Mouse (Mus musculus) heart, postnatal 4 days (tissue): ENCODE results near the gene Pam. TPM values are rescaled to one million over a fixed set of nuclear protein-coding genes. Genes with fewer than 3 reads are reported as not detected.

ENCODE experiments used
- DNase-seq: peaks from one replicate; pipeline ENCODE4 v3.0.0; 2021
- total RNA-seq, 2 experiments: library from RNA; stranded (reverse); gene quantifications; 2 replicates each; pipeline ENCODE4 v1.2.3; 2021

The Pam gene
- total RNA-seq, 2 experiments from 2014 or later, result 888 to 905 TPM

DNA sequence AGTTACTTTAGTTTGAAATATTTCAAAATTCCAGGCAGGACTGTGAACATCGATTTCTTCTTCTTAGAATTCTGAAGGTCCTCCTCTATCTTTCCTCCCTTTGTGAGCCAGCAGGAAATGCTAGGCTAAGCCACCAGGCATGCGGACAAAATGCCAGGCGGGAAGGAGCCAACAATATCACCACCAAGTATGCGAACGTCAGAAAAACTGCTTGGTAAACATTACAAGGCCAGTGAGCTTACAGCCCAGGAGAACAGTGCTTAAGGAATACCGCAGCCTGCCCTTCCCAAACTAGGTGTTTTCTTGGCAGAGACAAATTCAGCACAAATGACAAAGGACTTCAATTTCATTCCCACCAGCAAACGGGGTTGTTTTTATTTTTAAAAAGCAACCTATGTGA is 15.8 kb downstream of the Pam start:
- DNase-seq, result peak; percentile 33

DNA sequence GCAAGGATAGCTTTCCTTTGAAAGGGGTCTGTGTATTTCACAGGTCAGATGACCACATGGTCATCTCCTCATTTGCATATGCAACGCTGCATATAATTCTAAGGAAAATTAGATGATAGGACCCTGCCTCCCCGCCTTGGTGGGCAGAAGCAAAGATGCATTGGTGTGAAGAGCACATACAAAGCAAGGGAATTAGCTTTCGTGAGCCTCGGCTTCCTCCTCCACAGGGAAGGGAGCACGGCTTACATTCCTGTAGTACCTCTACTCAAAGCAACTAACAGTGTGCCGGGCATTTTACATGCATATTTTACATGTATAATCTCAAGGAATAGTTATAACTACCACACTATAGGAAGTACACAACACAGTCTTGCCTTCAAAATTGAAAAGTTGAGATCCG is 16.7 kb downstream of the Pam start:
- no peak for DNase-seq

DNA sequence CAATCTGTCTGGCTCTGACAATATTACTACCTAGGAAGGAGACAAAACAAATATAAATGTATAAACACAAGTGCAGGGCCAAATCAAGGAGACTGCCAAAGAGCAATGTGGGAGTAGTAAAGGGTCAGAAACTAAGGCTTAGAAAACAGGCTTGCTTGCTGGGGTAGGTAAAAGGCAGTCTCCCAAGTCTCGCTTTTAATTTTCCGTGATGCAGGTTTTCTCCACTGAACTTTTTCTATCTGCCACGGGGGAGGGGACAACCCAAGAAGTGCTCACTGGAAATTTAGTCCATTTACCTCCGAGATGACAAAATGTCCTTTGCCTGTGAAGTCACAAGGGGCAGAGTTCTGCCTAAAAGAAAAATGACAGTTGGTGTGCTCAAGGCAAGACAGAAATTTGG is 21.6 kb downstream of the Pam start:
- no peak for DNase-seq

DNA sequence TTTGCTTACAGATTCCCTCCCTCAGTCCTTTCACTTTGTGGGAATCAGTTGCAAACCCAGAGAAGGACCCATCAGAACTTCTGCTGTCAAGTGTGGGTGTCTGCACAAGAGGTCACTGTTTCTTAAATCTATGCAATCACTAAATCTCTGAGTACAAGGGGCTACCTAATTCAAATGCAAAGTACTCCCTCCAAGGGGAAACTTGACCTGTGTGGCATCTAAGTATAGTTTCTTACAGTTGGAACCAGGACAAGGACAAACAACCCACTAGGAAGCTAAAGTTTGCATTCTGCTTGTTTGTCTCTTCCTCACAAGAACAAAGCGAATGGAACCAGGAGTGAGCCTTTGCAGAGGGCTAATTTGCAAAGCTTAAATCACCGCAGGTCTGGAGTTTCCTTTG is 22.3 kb downstream of the Pam start:
- no peak for DNase-seq

DNA sequence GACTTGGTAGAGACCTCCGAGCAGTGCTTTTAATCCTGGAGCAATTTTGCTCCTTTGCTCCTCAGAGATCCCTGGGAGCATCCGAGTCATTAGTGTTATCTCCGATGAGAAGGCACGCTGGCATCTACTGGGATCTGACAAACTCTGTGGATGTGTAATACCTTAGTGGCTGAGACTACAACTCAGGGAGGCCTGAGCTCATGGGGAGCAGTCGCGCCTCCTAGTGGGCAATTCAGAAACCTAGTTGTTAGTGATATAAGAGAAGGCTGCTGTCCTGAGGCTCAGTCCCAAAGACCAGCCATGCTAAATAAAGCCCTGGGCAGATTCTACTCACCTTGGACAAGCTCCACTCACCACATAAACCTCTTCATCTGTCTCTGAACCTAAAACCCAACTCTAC is 23.4 kb downstream of the Pam start:
- DNase-seq, result peak; percentile 51

DNA sequence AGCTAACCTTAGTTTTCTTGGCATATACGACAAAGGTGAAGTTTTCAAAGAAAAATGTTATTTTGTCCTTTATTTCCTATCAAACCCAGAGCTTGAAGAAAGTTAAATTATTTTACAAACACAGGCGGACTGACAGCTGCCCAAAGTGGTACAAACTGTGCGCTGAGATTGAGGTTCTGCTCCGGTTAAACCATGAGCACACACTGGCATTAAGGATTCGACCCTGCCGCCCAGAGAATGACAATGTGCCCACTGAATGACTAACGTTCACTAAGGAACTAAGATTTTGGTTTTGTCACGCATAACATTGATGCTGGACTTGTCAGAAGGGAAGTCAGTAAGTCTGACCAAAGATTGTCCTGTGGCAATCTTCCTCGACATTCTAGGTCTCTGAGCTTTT is 24.0 kb downstream of the Pam start:
- no peak for DNase-seq

DNA sequence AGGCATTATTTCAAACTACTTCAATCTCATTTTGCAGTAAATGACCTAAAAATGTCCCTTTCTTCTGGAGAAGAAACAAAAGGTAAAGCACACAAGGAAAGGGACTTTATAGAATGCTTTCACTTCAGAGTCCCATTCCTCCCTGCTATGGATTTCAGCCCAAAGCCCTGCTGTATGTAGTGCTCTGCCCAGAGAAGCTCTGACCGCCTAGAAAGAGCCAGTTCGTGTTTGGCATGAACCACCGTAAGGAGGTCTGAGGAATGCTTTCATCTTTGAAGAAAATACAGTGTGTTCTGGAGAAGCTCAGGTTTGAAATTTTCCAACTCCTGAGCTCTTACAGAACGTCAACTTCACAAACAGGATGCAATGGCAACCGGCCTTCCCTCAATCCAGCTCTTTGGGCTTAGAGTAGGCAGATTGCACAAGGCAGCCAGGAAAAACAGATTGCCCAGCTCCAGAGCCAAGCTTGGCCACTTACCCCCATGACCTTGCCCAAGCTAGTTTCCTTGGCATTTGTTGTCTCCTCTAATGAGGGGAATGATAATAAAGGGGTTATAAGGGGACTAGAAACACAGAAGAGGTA is 24.6 kb downstream of the Pam start:
- DNase-seq, result no peak

DNA sequence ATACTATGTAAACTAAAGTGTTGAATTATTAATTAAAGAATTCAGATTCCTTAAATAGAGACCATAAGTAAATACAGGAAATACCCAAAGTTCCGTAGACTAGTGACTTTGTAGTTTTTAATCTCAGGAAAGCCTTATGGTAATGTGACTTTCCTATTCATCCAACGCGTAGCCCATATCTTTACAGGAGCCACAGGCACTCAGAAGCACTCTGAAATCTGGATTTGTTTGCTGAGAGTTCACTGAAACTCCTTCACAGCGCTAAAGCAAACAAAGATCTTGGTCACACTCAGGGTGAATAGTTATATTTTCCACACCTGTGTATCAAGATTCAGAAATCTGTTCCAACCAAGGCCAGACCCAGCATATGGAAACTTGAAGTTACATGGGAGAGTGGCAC is 27.3 kb downstream of the Pam start:
- DNase-seq, result no peak

DNA sequence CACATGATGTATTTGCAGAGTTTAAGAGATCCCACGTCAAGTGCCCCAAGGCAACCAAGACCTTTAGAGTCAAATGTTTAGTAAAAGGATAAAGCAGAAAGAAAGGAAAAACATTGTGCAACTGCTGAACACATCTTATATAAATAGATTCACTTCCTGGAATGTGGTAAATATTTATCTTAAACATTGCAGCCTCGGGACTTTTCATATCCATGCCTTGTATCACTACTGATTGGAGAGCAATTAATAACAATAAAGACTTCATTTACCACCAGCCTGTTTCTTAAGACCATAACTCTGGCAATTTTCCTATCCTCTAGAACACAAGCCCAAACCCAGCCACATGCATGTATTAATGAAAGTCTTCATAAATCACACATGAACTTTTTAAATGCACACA is 33.4 kb downstream of the Pam start:
- DNase-seq, result no peak

DNA sequence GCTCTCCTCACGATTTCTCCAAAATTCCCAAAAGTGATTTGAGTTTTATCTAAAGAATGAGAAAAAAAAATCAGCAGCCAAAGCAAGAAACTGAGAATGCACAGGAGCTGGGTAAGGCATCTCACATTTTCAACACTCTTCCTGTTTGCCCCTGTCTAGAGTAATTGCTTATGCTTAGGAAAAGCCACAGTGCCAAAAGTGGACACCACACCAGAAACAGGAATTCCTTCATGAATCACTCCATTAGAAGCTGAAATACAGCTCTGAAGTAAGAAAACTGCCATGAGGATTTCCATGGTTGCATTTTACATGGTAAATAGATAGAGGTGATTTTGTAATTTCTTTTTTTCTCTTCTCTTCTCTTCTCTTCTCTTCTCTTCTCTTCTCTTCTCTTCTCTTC is 36.0 kb downstream of the Pam start:
- DNase-seq, result no peak

DNA sequence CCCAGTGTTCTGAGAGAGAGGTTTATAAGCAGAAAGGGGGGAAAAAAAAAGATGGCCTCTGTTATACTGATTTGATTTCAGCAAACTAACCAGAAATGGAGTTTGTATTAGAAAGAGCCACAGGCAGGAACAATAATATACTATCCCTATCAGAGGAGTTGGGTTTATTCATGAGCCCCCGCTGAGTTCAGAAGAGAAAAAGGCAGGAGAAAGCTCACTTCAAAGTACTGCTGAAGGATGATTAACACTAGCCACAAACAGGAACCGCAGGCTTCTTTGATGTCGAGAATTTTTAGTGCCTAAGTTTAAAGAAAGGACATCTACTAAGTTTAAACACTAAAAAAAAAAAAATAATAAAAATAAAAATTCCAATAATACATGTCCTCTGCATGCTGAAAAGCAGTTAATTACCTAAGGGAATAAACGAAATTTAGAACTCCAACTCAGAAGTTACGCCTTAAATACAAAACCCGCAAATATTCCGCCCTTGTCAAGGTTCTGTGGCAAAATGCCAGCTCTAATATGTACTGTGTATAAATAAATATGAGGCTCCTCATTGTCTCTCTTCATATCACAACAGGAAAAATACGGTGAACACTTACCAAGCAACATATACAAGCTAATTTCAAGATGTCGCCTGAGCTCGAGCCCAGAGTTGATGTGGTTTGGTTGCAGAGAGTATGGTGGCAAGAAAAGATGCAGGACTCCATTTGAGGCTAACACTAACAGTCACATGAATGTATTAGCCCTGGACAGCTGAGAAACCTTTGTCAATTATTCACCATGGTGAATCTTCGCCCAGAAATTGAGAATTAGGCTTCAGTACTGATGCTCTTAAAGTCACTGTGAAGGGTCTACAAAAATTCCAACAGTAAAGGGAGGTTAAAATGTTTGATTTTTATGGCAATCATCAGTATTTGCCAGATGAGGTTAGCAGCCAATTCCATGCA is 38.2 kb downstream of the Pam start:
- DNase-seq, result no peak

DNA sequence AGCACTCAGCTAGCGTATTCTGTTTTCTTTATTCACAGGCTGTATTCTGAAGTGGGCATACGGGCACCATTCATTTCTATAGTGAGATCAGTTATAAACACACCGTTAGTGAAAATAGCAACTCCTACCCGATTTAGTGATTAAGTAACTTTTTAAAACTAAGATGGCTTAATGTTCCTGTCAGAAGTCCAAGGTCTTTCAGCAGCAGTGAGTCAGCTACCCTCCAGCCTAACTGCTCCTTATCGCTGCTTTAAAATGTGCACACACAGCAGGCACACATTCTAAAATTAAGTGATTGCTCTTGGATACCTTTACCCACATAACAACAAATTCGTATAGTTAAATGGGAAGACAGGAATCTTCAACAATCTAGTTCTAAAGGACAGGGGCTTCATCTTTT is 39.2 kb downstream of the Pam start:
- DNase-seq, result no peak

DNA sequence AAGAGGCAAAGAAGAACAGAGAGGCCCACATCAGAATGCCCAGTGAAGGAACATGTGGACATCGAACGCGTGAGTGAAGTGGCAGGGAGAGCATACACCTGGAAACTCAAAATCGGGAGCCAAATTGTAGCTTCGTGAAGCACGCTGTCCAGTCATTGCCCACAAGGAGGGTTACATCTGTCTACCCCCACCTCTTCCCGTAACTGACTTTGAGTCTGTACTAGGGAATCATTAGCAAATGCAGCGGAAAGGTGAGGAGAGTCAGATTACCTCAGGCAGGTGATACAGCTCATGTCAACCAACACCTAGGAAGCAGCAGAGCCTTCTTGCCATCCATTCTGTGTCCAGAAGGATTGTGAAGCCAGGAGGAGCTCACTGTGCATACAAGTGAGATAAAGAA is 39.9 kb downstream of the Pam start:
- DNase-seq, result no peak

DNA sequence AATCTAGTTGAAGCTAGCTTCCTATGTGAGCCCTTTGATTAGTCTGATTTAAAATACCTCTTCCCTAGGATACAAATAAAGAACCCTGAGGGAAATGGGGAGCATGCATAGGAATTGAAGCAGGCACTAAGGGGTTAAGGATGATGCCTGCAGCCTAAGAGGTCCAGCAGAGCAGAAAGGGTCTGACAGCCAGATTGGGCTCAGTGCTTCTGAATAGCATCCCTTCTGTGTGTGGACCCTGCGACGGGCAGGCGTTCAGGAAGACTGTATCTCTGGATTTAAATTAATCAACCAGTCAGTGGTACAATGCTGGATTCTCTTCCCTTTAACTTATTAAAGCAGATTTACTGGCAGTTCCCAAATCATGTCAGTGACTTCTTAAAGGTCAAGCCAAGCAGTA is 41.5 kb downstream of the Pam start:
- DNase-seq, result no peak

DNA sequence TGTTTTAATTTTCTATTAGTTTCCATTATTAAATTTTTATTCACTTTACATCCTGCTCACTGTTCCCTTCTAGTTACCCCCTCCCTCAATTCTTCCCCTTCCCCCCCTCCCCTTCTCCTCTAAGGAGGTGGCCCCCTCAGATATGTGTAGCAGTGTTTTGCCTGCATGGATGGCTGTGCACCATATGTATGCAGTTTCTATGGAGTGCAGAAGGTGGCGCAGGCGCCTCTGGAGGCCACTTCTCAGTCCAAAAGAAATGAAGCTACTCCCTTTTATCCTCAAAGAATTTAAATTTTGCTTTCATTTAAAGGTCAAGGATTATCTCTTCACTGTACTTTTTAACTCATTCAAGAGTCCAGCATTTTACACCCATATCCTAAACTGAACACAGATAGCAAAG is 42.0 kb downstream of the Pam start:
- peak; percentile 14 for DNase-seq

DNA sequence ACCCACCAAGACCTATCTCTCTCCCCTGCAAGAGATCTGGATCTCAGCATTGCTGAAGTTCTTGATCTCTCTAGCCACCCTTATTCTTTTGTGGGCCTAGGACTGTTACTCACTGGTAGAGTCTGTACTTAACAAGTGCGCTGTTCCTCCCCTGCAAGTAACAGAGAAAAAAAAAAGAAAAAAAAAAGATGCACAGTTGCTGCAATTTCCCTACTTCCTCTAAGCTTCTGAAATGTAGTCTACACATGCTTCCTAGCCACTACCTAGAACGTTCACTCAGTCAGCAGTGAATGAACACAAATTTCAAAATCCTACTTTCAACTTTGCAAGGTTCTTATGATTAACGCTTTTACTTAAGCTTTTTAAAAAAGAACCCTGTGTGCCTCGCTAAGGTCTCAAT is 42.7 kb downstream of the Pam start:
- DNase-seq, result no peak

DNA sequence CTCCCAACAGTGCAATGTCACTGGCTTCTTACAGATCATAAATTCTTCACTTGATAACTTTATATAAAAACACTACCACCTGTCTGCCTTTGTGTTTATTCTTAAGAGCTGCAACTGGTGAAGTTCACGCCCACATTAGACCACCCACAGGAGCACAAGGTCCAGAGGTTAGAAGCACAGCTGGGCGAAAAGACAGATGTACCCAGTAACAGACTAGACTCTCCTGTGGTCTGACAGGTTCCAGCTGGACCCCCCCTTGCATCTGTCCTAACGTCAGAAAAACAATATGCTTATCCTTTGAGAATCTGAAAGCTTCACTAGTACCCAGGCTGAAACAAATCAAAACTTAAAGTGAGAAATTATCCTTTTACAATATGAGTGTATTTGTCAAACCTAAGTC is 44.4 kb downstream of the Pam start:
- no peak for DNase-seq

DNA sequence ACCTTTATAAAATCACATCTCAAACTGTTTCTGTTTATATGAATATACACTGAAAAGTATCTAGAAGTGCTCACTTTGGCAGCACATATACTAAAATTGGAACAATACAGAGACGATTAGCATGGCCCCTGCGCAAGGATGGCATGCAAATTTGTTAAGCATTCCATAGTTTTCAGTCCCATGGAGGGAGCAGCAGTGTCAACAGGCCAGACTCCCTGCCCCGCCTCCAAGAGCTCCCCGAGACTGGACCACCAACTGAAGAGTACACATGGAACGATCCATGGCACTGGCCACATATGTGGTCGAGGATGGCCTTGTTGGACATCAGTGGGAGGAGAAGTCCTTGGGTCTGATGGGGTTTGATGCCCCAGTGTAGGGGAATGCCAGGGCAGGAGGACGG is 45.7 kb downstream of the Pam start:
- DNase-seq, result no peak

DNA sequence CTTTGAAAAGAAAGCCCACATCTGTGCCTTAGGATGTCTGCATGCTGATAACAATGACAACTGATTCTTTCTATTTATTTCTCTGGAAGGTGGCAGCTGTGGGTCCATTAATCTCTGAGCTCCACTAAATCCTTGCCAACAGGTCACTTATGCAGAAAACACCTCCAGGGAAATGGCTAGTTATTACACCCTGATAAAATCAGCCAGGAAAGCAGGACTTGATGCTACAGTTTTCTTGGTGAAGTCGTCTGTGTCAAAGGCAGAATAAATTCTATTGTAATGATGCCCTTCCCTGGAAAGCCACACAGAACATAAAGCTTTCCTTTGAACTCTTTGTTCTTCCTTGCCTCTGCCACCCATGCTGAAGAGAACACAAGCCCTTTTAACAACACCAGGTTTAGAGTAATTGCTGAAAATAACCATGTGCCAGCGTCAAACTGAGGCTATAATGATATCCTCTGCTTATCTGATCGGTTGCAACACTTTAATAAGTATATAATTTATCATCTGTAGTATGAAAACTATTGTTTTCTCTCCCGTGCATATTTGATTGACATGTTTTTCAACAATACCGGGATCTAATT is 47.1 kb downstream of the Pam start:
- no peak for DNase-seq

DNA sequence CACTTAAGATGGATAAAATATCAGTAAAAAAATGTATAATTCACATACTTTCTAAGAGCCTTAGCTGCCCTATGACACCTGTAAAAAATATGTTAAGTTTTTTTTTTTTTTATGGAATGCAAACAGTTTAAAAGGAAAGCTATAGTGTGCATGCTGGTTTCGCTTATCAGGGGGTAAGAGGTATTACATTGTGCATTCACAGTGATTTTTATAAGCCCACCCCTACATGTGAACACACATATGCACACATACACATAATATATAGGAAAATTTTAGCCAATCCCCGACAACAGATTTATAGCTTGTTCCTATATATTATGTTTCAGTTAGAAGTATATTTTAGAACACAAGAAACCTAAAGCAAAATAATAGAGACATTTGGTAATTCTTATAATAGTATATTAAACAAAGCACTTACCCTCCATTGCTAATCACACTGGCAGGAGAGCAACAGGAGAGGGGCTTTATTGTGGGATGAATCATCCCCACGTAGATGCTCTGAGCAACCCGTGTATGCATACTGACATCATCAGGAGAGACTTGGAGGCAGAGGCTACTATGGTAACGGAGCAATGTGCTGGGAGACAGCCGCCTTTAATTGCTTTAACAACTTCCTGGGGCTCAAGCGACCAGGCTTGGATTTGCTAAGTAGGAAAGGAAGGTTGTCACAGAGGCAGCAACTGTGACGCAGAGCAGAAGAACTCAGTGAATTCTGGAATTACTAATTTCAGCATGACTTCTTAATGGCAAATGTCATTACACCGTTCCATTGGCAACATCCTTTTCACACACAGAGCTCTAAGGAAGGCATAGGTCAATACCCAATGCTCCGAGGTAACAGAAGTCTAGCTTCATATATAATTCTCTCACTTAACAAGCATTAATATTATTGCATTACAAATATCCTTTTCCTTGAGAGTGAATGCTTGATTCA is 47.9 kb downstream of the Pam start:
- peak; percentile 7 for DNase-seq

DNA sequence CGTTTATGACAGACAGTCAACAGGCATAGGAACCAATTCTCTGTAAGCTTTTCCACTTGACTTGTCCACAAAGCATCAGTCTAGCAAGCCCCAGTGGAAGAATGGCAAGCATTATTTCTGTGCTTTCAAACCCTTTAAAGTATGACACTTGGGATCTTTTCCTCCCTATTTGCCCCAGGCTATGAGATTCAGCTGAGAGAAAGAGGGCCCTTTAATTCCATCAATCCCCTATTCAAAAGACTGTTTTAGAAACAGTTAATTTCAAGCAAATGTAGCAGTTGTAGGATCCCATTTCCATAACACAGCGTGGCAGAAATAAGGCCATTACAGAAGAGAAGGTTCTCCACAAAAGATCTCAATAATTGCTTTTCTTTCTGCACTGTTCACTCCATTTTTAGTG is 53.0 kb downstream of the Pam start:
- DNase-seq, result no peak

DNA sequence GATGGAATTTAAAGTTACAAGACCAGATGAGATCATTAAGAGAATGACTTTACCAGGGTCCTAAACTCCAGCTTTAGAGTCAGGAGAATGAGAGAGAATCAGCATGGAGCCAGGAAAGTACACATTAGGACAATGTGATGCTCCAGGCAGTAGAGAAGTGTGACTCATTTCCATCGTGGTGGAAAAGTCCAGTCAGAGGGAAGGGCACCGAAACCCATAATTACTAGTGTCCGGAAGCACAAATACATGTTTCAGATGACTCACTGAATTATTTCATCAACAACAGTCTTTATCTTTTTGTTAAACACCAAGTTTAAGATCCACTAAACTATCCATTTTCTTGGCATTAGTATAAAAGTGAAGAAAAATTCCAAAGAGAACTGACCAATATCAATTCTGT is 57.2 kb downstream of the Pam start:
- no peak for DNase-seq

DNA sequence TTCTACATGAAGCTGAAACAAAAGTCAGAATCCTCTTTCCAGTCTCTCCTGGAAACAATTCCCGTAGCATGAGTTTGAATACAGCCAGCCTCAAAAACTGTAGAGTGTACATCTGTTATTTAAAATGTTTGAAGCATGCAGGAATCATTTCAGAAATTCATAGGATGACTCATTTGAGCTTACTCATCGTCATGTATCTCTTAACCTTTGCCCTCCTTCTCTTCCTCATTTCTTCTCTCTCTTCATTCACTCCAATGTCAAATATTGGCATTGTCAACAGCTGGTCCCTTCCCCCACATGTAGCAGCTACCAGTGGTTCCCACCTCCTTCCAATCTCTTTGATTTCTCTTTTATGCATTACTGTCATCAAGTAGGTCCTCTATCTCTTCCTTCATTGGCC is 59.7 kb downstream of the Pam start:
- no peak for DNase-seq
